Mouse (Mus musculus) forebrain, embryonic 15.5 days (tissue): ENCODE measurements around the gene Smad5. TPM values are rescaled to one million over a fixed set of nuclear protein-coding genes. Genes with fewer than 3 reads are reported as not detected.
A peak's percentile ranks its signal among the peaks of the same experiment; 100 is the strongest.

Source experiments
- ATAC-seq: fragments of 200-750 bp; cut with Nextera tagmentation; replicated peaks from 2 replicates; pipeline ENCODE4 v1.8.0; 2017; ENCODE audit warnings: mild to moderate bottlenecking, moderate TSS enrichment, moderate library complexity
- H3K27ac ChIP-seq: fragments of 300-500 bp; sonication (generic); replicated peaks from 2 replicates; pipeline ENCODE4 v1.5.1; 2015; ENCODE audit warnings: mild to moderate bottlenecking, inconsistent platforms
- H3K27me3 ChIP-seq: fragments of 300-500 bp; sonication (generic); 2 replicates; pipeline ENCODE4 v1.6.1; 2015; ENCODE audit warnings: inconsistent platforms
- H3K36me3 ChIP-seq: fragments of 300-500 bp; sonication (generic); 2 replicates; pipeline ENCODE4 v1.6.1; 2015; ENCODE audit warnings: mild to moderate bottlenecking, inconsistent platforms
- H3K4me1 ChIP-seq: fragments of 300-500 bp; sonication (generic); 2 replicates; pipeline ENCODE4 v1.6.1; 2015; ENCODE audit warnings: inconsistent platforms
- H3K4me2 ChIP-seq: fragments of 300-500 bp; sonication (generic); replicated peaks from 2 replicates; pipeline ENCODE4 v1.6.1; 2015; ENCODE audit warnings: mild to moderate bottlenecking, inconsistent platforms
- H3K4me3 ChIP-seq: fragments of 300-500 bp; sonication (generic); 2 replicates; pipeline ENCODE4 v1.5.1; 2015; ENCODE audit warnings: mild to moderate bottlenecking, inconsistent platforms
- H3K9ac ChIP-seq: fragments of 300-500 bp; sonication (generic); replicated peaks from 2 replicates; pipeline ENCODE4 v1.6.1; 2015; ENCODE audit warnings: mild to moderate bottlenecking, inconsistent platforms
- H3K9me3 ChIP-seq: fragments of 300-500 bp; sonication (generic); 2 replicates; pipeline ENCODE4 v1.6.1; 2016; ENCODE audit warnings: inconsistent platforms
- whole genome bisulfite sequencing: fragments of 180-500 bp; shearing (Covaris S2); methylation state at CpG from one replicate; pipeline ENCODE4 v1.1.7; 2015; ENCODE audit warnings: mixed read lengths; 5-methylcytosine and 5-hydroxymethylcytosine counted together
- polyA plus RNA-seq: library from polyadenylated mRNA; unstranded; fragments of >200 nt; fragmentation: Nextera tagmentation; extraction: Ambion mirVana; gene quantifications from 2 replicates; pipeline ENCODE4 v1.2.1, GENCODE M21; 2015

The Smad5 gene
- polyA plus RNA-seq = 32.9 and 34.4 TPM in 2 replicates

GRCm38 (mm10) chr13:56702469-56703221 lies at the start of gene Smad5:
Gene Smad5, plus strand, starts transcription at chr13:56703010.
- no peaks in the 10 kb centered on the region for H3K9me3 ChIP-seq
- peak; percentile 78 for ATAC-seq
- peaks cover 60% of the 10 kb centered on the region for H3K4me1 ChIP-seq
- H3K4me2 ChIP-seq = peak within 1 kb of the TSS; percentile 69
- 4% methylated on average over 62 of the region's 62 CpGs for WGBS
- no peaks in the 10 kb centered on the region for H3K27me3 ChIP-seq
- peak within 1 kb of the TSS; percentile 99 for H3K27ac ChIP-seq
- no peaks in the 10 kb centered on the region for H3K36me3 ChIP-seq
- H3K9ac ChIP-seq = peak within 1 kb of the TSS; percentile 98
- peak within 1 kb of the TSS; percentile 93 for H3K4me3 ChIP-seq

GRCm38 (mm10) chr13:56654176-56654575 lies 48.6 kb upstream of the Smad5 start:
- no peaks in the 10 kb centered on the region for H3K27me3 ChIP-seq
- ATAC-seq = no peak
- H3K4me1 ChIP-seq = no peaks in the 10 kb centered on the region
- H3K9ac ChIP-seq = no peak overlapping the region
- 88% methylated on average over 5 of the region's 5 CpGs for WGBS
- no peak overlapping the region for H3K27ac ChIP-seq
- no peak overlapping the region for H3K4me3 ChIP-seq
- H3K9me3 ChIP-seq = no peaks in the 10 kb centered on the region
- H3K36me3 ChIP-seq = no peaks in the 10 kb centered on the region
- no peak overlapping the region for H3K4me2 ChIP-seq

GRCm38 (mm10) chr13:56657946-56658512 lies 44.8 kb upstream of the Smad5 start:
- Histone ChIP-seq H3K36me3 (no peaks in the 10 kb centered on the region), H3K9ac (no peak overlapping the region), H3K4me1 (no peaks in the 10 kb centered on the region), H3K4me3 (no peak overlapping the region), H3K9me3 (no peaks in the 10 kb centered on the region), H3K4me2 (no peak overlapping the region), H3K27ac (no peak overlapping the region), H3K27me3 (no peaks in the 10 kb centered on the region)
- no peak for ATAC-seq
- WGBS = 30% methylated on average over 7 of the region's 7 CpGs

GRCm38 (mm10) chr13:56658931-56659330 lies 43.9 kb upstream of the Smad5 start:
- ATAC-seq = no peak
- Histone ChIP-seq H3K9me3 (no peaks in the 10 kb centered on the region), H3K36me3 (no peaks in the 10 kb centered on the region), H3K4me1 (no peaks in the 10 kb centered on the region), H3K9ac (no peak overlapping the region), H3K27me3 (no peaks in the 10 kb centered on the region), H3K27ac (no peak overlapping the region), H3K4me3 (no peak overlapping the region), H3K4me2 (no peak overlapping the region)
- 67% methylated on average over 6 of the region's 6 CpGs for WGBS

- no peaks in the 10 kb centered on the region for H3K9me3 ChIP-seq
- H3K9ac ChIP-seq = no peak overlapping the region
- no peak overlapping the region for H3K27ac ChIP-seq
- H3K4me3 ChIP-seq = no peak overlapping the region
- no peaks in the 10 kb centered on the region for H3K27me3 ChIP-seq
- no peak for ATAC-seq
- no peaks in the 10 kb centered on the region for H3K36me3 ChIP-seq
- 67% methylated on average over 7 of the region's 7 CpGs for WGBS
- no peaks in the 10 kb centered on the region for H3K4me1 ChIP-seq
- H3K4me2 ChIP-seq = no peak overlapping the region
These were observed 40.7 kb upstream of the Smad5 start for GRCm38 (mm10) chr13:56661914-56662621.

GRCm38 (mm10) chr13:56664256-56665170 lies 38.3 kb upstream of the Smad5 start:
- ATAC-seq = no peak
- no peaks in the 10 kb centered on the region for H3K36me3 ChIP-seq
- H3K27me3 ChIP-seq = no peaks in the 10 kb centered on the region
- H3K4me3 ChIP-seq = no peak overlapping the region
- H3K4me2 ChIP-seq = no peak overlapping the region
- no peak overlapping the region for H3K9ac ChIP-seq
- whole genome bisulfite sequencing = 80% methylated on average over 17 of the region's 17 CpGs
- H3K4me1 ChIP-seq = no peaks in the 10 kb centered on the region
- H3K27ac ChIP-seq = no peak overlapping the region
- no peaks in the 10 kb centered on the region for H3K9me3 ChIP-seq

- no peaks in the 10 kb centered on the region for H3K36me3 ChIP-seq
- no peak overlapping the region for H3K27ac ChIP-seq
- no peaks in the 10 kb centered on the region for H3K27me3 ChIP-seq
- no peak overlapping the region for H3K9ac ChIP-seq
- no peak overlapping the region for H3K4me2 ChIP-seq
- no peaks in the 10 kb centered on the region for H3K4me1 ChIP-seq
- H3K4me3 ChIP-seq = no peak overlapping the region
- 66% methylated on average over 11 of the region's 11 CpGs for WGBS
- no peak for ATAC-seq
- H3K9me3 ChIP-seq = no peaks in the 10 kb centered on the region
These were observed 31.6 kb upstream of the Smad5 start for GRCm38 (mm10) chr13:56671206-56671605.

- Histone ChIP-seq H3K4me3 (no peak overlapping the region), H3K4me2 (no peak overlapping the region), H3K9ac (no peak overlapping the region), H3K27me3 (no peaks in the 10 kb centered on the region), H3K36me3 (no peaks in the 10 kb centered on the region), H3K27ac (no peak overlapping the region), H3K9me3 (no peaks in the 10 kb centered on the region), H3K4me1 (peaks cover 8% of the 10 kb centered on the region; the same call in 1 of the 2 replicates)
- ATAC-seq = no peak
- 80% methylated on average over 4 of the region's 4 CpGs for WGBS
These were observed 25.1 kb upstream of the Smad5 start for GRCm38 (mm10) chr13:56677731-56678130.

GRCm38 (mm10) chr13:56678188-56678787 lies 24.5 kb upstream of the Smad5 start:
- WGBS = 21% methylated on average over 10 of the region's 10 CpGs
- no peak overlapping the region for H3K4me2 ChIP-seq
- H3K4me1 ChIP-seq = peaks cover 11% of the 10 kb centered on the region
- no peaks in the 10 kb centered on the region for H3K36me3 ChIP-seq
- no peaks in the 10 kb centered on the region for H3K9me3 ChIP-seq
- no peak overlapping the region for H3K4me3 ChIP-seq
- H3K27me3 ChIP-seq = no peaks in the 10 kb centered on the region
- H3K9ac ChIP-seq = no peak overlapping the region
- no peak overlapping the region for H3K27ac ChIP-seq
- no peak for ATAC-seq

- Histone ChIP-seq H3K36me3 (no peaks in the 10 kb centered on the region), H3K27me3 (no peaks in the 10 kb centered on the region), H3K9ac (no peak overlapping the region), H3K27ac (no peak overlapping the region), H3K4me1 (peaks cover 14% of the 10 kb centered on the region), H3K4me2 (no peak overlapping the region), H3K4me3 (no peak overlapping the region), H3K9me3 (no peaks in the 10 kb centered on the region)
- 81% methylated on average over 10 of the region's 10 CpGs for WGBS
- ATAC-seq = no peak
These were observed 23.8 kb upstream of the Smad5 start for GRCm38 (mm10) chr13:56678826-56679504.

GRCm38 (mm10) chr13:56681924-56682323 lies 20.9 kb upstream of the Smad5 start:
- H3K9ac ChIP-seq = no peak overlapping the region
- 0 out of 2 replicates have a peak overlapping the region, but pooled peaks have one; percentile 9 for H3K27ac ChIP-seq
- 81% methylated on average over 4 of the region's 4 CpGs for WGBS
- no peak overlapping the region for H3K4me3 ChIP-seq
- H3K9me3 ChIP-seq = no peaks in the 10 kb centered on the region
- no peaks in the 10 kb centered on the region for H3K36me3 ChIP-seq
- H3K4me2 ChIP-seq = 0 out of 2 replicates have a peak overlapping the region, but pooled peaks have one; percentile 22
- H3K27me3 ChIP-seq = no peaks in the 10 kb centered on the region
- no peak for ATAC-seq
- H3K4me1 ChIP-seq = peaks cover 14% of the 10 kb centered on the region
